Mouse (Mus musculus) small intestine, adult 2 months (tissue): ENCODE data around the gene Hccs.

Experiments
- CTCF ChIP-seq: fragments of 200-500 bp; IDR thresholded peaks from 2 replicates; pipeline ENCODE4 v1.5.1; 2012; ENCODE audit warnings: low read depth, mild to moderate bottlenecking, control low read depth, inconsistent platforms, low read length, moderate library complexity, mixed read lengths; ENCODE audit not compliant: insufficient replicate concordance, insufficient read length; ENCODE audit errors: extremely low read depth
- POLR2A ChIP-seq: fragments of 200-500 bp; IDR thresholded peaks from 2 replicates; pipeline ENCODE4 v1.6.1; 2012; ENCODE audit warnings: low read depth, mild to moderate bottlenecking, control low read depth, inconsistent platforms, low read length, moderate library complexity

GRCm38 (mm10) chrX:169262212-169262611, 58.0 kb downstream of the Hccs start:
- TF ChIP-seq CTCF (no peak), POLR2A (no peak)
